Mouse (Mus musculus) urinary bladder, postnatal 14 days (tissue): ENCODE measurements around the gene Gm20809.
"Not testable (repeated sequence)": the region's sequence is repeated elsewhere in the genome, so short reads cannot be mapped to it uniquely, and the experiment has no call there.

Experiments used
- DNase-seq: peaks from one replicate; pipeline ENCODE4 v3.0.0; 2021; ENCODE audit warnings: low spot score

Gm20809 gene

GRCm38 (mm10) chrY:24454757-24455156, at the start of gene Gm20809:
Gm20809 (plus strand) TSS chrY:24455057.
- not testable (repeated sequence) for DNase-seq
